Mouse (Mus musculus) pancreas, adult 10 weeks (tissue): ENCODE data around the gene Iars2. TPM values are rescaled to one million over a fixed set of nuclear protein-coding genes. Genes with fewer than 3 reads are reported as not detected.

Experiments
- polyA plus RNA-seq: library from polyadenylated mRNA; stranded (reverse); fragments of 350-450 nt; fragmentation: Illumina TruSeq; extraction: RNeasy Lipid Tissue Mini Kit (QIAGEN cat#74804); gene quantifications from one replicate; pipeline ENCODE4 v1.2.3, GENCODE M21; 2015; ENCODE audit warnings: low read depth, low replicate concordance; ENCODE audit not compliant: insufficient read depth

The Iars2 gene
- 8.1 TPM for polyA plus RNA-seq

DNA sequence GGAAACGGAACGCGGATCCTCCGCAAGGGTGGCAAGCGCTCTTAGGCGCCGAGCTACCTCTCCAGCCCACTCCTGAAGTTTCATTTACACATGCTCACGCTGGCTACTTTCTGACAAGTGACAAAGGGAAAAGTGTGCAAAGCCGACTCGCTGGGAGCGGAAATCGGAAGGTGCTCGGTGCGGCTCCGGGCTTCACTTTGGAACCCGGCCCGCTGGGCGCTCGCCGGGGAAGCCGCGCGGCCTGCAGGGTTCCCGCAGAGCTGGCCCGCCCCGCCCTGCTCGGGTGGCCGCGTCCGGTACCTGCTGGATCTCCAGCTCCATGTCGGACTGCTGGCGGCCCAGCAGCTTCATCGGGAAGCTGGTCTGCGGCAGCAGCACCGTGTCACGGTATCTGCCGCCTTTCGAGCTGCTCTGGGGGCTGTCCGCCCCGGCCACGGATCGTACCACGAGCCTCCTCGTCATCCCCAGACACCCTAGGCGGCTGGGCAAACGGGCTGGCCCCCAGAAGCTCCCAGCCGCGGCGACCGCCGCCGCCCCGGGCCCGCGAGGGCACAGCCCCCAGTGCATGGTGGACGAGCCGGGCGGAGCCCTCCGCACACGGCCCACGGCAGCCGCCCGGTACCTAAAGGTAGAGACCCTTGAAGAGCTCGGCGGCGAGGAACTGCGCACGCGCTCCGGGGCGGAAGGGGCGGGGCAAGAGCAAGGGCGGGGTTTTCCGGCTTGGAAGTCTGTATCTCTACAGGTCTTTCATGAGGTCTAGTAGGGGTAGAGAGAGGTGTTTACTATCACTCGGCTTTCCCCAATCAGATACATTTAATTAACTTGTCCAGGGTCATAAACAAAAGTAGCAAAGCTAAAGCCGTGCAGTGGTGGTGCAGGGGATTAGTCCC lies at the start of gene Iars2:
Iars2 (minus strand) TSS at position 676 of the 890 bp plus-strand sequence.

DNA sequence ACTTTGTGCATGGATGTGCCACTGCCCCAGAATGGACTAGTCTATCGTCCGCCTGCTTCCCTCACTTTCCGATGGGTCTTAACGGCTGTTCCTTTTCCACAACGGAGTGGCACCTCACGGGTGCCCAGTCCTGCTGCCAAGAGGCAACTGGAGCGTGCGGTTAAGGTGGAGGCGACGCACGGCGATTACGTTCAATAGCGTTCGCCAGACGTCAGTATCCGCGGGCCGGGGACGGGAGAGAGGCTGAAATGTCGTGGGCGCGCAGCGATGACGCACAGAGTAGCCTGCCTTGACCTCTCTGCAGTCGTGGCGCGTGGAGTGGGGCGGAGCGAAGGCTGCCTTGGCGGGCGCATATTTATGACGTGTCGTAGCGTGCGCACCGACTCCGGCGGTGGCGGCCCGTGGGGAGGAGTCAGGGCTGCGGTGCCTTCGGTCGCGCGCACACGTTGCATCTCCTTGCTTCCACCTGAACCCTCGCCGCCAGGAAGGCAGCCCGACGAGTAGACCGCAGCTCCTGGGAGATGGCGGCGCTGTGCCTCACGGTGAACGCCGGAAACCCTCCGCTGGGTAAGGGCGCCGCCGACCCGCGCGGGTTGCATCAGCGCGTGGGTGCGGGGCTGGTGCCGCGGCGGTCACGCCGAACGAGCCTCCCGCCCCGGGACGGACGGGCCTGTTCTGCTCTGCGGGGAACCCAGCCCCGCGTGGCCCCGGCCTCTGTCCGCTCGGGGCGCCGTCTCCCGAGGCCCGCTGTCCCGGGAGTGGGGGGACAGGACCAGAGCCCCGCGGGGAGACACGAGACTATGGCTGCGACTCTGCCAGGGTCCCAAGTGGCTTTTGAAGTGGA lies 33.7 kb upstream of the Iars2 start, which contains the start of gene Eprs:
Eprs (plus strand) TSS at position 368 of the 844 bp plus-strand sequence.

DNA sequence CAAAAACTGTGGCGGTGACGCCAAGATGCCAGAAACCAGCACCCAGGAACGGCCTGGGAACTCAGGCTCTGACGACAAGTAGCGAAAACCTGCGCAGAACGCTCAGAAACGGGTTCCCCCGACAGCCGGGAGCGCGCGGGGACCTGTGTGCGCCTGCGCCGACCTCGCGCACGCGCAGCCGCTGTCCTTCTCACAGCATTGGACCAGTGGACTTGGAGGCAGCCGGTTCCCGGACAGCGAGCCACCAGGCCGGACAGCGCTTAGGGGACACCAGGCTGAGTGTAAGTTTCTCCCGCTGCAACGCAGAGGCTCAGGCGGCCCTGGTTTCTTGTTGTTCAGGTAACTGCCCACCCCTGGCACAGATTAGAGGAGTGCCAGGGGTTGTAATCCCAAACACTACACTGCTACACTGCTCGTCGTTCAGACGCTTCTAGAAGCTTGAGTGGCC lies 2.8 kb upstream of the Iars2 start, which contains the start of gene Bpnt1:
Bpnt1 (plus strand) TSS at position 167 of the 448 bp plus-strand sequence.

Other genes starting within 250 kb of the Iars2 start
- 10.0 TPM for gene Rab3gap2, start 125.3 kb downstream of the Iars2 start, polyA plus RNA-seq
- 8.9 TPM for gene Bpnt1, start 2.8 kb upstream of the Iars2 start, polyA plus RNA-seq
- gene Eprs, start 33.6 kb upstream of the Iars2 start, polyA plus RNA-seq = 11.7 TPM
- gene Slc30a10, start 125.5 kb upstream of the Iars2 start, polyA plus RNA-seq = not detected